Mouse (Mus musculus): ENCODE results near the gene Bcat1.

Bcat1 gene

GRCm38 (mm10) chr6:145075548-145076224 lies at the start of gene Bcat1:
Bcat1 (minus strand) TSS chr6:145076184.
- peak; percentile 83 for DNase-seq (ENCODE audit: low spot score)

GRCm38 (mm10) chr6:145125591-145126113 lies 49.7 kb upstream of the Bcat1 start:
- no peak for DNase-seq (ENCODE audit: low spot score)

- DNase-seq (ENCODE audit: low spot score) = no peak
These were observed 48.6 kb upstream of the Bcat1 start for GRCm38 (mm10) chr6:145124621-145125020.

GRCm38 (mm10) chr6:145123136-145124060 lies 47.4 kb upstream of the Bcat1 start:
- no peak for DNase-seq (ENCODE audit: low spot score)

GRCm38 (mm10) chr6:145122423-145123059 lies 46.6 kb upstream of the Bcat1 start:
- no peak for DNase-seq (ENCODE audit: low spot score)

- DNase-seq (ENCODE audit: low spot score) = peak; percentile 17
These were observed 45.8 kb upstream of the Bcat1 start for GRCm38 (mm10) chr6:145121590-145122420.

GRCm38 (mm10) chr6:145120787-145121589 lies 45.0 kb upstream of the Bcat1 start:
- peak; percentile 24 for DNase-seq (ENCODE audit: low spot score)

GRCm38 (mm10) chr6:145120086-145120485 lies 44.1 kb upstream of the Bcat1 start:
- no peak for DNase-seq (ENCODE audit: low spot score)

- peak; percentile 48 for DNase-seq (ENCODE audit: low spot score)
These were observed 40.2 kb upstream of the Bcat1 start for GRCm38 (mm10) chr6:145116098-145116672.

GRCm38 (mm10) chr6:145115476-145116097 lies 39.6 kb upstream of the Bcat1 start, which contains the start of gene Lrmp:
Lrmp (plus strand) TSS chr6:145115653.
- DNase-seq (ENCODE audit: low spot score) = peak; percentile 14

- DNase-seq (ENCODE audit: low spot score) = no peak
These were observed 38.6 kb upstream of the Bcat1 start for GRCm38 (mm10) chr6:145114561-145114960.

- DNase-seq (ENCODE audit: low spot score) = no peak
These were observed 36.9 kb upstream of the Bcat1 start for GRCm38 (mm10) chr6:145112865-145113264.

- DNase-seq (ENCODE audit: low spot score) = no peak
These were observed 34.8 kb upstream of the Bcat1 start for GRCm38 (mm10) chr6:145110786-145111185.

GRCm38 (mm10) chr6:145106163-145106842 lies 30.3 kb upstream of the Bcat1 start:
- no peak for DNase-seq (ENCODE audit: low spot score)

- no peak for DNase-seq (ENCODE audit: low spot score)
These were observed 29.5 kb upstream of the Bcat1 start for GRCm38 (mm10) chr6:145105439-145105838.

GRCm38 (mm10) chr6:145104241-145104939 lies 28.4 kb upstream of the Bcat1 start:
- DNase-seq (ENCODE audit: low spot score) = peak; percentile 35

GRCm38 (mm10) chr6:145100923-145101322 lies 24.9 kb upstream of the Bcat1 start:
- no peak for DNase-seq (ENCODE audit: low spot score)

GRCm38 (mm10) chr6:145094431-145094830 lies 18.4 kb upstream of the Bcat1 start:
- no peak for DNase-seq (ENCODE audit: low spot score)
